Mouse (Mus musculus): ENCODE results near the gene Midn. TPM values are rescaled to one million over a fixed set of nuclear protein-coding genes. Genes with fewer than 3 reads are reported as not detected.

The Midn gene
- 10 to 100 TPM; 58.9 to 62.6 TPM for total RNA-seq (2021)

DNA sequence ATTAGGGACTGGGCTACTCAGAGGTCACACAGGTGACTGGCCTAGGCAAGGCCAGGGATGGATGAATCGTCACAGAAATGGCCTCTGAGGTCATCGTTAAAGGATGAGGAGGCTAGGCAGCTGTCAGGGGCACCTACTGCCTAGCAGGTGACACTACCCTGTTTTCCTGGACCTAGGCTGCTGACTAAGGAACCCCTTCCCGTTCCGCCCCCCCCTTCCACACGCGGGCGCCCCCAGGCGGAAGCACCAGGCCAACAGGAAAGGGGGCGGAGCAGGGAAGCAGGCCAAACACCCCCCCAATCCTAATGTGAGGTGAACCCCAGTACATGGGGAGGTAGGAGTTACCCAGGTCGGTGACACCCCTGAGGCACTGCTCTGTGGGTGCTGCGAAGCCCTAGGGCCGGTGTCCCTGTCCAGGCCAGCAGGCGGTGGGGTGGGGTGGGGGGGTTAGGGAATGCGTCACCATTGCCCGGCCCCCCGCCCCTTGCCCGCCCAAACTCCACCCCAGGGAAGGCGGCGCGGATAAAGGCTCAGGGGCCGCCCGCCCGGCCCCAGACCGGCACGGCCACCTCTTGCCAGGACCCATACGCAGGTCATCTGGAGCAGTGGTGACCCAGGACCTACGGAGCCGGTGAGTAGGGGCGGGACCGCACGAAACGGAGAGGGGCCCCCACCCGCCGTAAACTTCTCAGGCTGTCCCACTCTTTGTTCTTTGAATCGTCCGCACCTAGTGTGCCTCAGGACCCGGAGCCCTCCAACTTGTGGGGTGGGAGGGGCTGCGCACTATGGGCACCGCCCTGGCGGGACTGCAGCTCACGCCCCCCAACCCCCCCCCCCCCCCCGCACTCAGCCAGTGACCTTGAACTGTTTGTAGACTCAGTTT is at the start of gene Midn:
Gene Midn (plus strand): TSS at position 554 of the 883 bp plus-strand sequence.
- no peak for DNase-seq

- DNase-seq = no peak
Observed at GRCm38 (mm10) chr10:80098630-80099029, 49.4 kb upstream of the Midn start.

- DNase-seq = no peak
Observed at GRCm38 (mm10) chr10:80100982-80101381, 47.1 kb upstream of the Midn start.

DNA sequence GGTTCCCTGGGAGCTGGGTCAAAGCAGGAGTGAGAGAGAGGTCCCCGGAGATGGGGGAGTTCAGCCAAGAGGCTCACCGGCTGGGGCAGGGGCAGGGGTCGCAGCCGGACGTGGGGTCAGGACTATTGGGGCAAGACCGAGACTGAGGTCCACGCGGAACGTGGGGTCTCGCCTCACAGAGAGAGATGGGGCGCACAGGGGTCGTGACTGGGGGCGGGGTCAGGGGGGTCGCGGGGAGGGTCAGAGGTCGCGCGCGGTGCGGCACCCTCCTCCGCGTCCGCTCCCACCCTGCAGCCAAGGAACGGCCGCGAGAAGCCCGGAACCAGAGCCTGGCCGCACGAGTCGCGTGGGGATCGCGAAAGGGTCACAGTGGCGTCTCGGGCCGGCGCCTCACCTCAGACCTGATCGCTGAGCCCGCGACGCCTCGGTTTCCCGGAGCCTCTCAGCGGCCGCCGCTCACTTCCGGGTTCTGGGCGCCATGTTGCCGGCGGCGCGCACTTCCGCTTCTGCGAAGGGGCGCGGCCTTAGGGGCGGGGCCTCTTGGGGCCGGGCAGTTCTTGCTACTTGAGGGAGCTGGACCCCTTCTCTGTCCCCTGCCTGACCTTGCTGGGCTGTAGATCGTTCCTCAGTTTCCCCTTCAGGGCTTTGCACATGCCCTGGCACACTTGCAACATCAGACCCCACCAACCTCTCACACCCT is 45.7 kb upstream of the Midn start:
- peak; percentile 82 to 84 for DNase-seq

DNA sequence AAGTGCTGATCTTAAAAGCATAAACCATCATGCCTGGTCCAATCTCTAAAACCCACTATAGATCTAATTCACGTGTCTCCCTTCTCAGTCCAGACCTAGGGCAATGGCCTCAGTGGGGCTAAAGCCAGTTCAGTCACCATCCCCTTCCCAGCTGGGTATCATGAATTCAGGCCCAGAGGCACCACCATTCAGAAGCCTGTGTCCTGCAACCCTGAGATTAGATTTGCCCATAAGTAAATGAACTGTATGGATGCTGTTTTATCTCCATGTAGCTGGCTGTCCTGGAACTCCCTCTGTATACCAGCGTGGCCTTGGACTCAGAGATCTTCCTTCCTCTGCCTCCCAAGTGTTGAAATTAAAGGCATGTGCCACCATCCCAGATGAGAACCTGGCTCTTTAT is 45.0 kb upstream of the Midn start:
- DNase-seq = no peak

DNA sequence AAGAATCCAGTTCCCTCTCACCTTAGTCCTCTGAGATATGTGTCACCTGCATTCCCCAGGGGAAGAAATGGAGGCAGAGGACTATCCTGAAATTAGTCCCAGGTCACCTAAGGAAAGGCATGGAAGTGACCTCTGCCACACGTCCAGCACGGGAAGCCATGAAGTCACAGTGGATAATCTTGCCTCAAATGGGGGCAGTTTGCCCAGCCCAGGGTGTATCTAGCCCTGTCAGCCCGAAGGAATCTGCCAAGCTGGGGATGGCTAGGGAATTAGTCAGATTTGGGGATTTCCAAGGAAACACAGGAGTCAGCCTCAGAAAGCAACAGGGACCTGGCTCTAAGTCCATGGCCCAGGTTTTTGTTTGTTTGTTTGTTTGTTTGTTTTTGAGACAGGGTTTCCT is 43.9 kb upstream of the Midn start:
- DNase-seq = no peak

DNA sequence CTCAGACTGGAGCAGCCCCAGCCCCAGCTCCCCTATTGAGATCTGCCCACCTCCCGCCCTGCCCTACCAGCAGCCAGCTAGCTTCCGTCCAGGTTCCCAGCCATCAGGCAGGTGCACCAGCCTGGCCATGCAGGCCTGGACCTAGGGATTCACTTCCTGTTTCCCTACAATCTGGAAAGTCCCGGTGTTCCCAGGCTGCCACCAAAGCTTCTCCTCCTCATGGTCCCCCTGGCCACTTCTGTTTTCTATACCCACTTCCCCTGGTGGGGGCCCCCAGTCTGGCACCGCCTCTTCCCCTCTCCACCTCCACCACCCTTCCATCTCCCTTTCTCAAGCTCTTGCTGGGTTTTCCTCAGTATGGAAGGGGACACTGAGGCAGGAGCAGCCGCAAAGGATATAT is 42.6 kb upstream of the Midn start, which contains the start of gene Sbno2:
Gene Sbno2 (minus strand): TSS at position 112 of the 400 bp plus-strand sequence.
- no peak for DNase-seq

DNA sequence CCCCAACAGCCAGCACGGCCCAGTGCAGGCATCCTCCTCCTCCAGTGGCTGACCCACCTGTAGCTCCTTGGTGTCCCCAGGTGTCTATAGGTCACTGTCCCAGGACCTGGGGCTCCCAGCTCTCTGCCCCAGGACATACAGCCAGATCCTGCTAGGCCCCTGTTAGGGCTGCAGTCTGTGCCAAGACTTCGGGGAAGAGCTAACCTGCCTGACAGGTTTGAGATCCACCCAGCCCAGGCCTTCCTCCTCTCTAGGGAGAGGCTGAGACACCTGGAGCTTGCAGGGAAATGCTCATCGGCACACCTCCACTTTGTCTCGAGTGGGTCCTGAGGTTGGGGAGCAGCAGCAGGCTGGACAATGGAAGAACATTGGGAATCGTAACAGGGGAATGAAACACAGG is 42.1 kb upstream of the Midn start:
- DNase-seq = no peak

DNA sequence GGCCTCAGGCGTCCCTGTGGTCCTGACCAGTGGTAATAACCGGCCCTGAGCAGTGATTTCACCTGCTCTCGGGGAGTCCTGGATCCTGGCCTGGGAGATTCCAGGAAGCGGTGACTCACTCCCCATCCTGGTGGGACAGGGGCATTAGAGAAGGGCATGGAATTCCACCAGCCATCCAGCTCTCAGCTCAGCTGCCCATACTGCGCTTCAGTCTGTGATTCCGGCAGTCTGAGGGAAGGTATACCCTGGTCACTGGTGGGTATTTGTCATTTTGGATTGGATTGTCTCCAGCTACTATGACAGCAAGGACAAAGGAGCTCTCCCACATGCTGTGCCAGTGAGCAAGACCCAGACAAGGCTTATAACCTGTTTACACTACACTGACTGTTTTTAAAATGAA is 40.4 kb upstream of the Midn start:
- no peak for DNase-seq

DNA sequence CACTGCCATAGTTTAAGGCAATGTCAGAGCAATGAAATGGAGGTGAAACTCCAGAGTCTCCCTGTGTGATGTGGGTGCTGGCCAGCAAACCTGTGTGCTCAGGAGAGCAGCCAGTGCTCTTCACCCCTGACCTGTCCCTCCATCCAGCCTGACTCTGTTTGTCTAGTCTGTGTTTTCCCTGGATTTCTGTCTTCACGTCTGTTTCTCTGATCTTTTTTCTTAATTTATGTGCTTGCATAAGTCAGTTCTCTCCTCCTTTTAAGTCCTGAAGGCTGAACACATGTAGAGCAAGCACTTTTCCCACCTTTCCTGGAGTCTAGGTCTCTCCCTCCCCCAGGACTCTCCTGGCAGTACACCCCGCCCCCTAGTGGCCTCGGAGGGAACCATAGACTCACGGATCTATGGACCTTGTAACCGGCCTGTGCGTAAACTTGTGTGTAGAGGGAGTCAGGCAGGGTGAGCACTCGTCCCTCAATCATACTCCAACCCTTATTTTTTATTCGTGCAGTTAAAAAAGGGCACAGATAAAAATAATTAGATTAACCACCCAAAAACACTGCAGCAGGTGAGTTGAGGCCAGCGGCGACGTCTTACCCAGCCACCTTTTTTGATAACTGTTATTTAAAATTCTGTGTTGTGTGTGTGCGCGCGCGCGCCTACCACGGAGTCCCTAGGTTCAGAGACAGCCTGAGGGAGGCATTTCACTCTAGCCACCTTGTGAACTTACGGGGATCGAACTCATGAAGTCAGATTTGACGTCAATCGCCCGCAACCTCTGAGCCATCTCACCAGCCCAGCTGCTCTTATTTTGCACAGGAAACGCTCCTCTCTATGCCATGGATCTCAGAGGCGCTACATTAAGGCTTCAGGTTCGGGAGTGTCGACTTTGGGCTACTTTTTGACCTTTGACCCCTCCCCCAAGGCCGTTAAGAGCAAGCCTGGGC is 33.5 kb upstream of the Midn start:
- DNase-seq = peak; percentile 82 to 85

- peak; percentile 98 for DNase-seq
Observed at GRCm38 (mm10) chr10:80115290-80115943, 32.7 kb upstream of the Midn start, which contains the start of gene Stk11. Gene Stk11 (plus strand): TSS chr10:80115803.

GRCm38 (mm10) chr10:80115944-80116335 is 32.1 kb upstream of the Midn start:
- no peak for DNase-seq

GRCm38 (mm10) chr10:80116563-80116926 is 31.5 kb upstream of the Midn start:
- DNase-seq = no peak

GRCm38 (mm10) chr10:80116927-80117691 is 31.0 kb upstream of the Midn start:
- no peak for DNase-seq

DNA sequence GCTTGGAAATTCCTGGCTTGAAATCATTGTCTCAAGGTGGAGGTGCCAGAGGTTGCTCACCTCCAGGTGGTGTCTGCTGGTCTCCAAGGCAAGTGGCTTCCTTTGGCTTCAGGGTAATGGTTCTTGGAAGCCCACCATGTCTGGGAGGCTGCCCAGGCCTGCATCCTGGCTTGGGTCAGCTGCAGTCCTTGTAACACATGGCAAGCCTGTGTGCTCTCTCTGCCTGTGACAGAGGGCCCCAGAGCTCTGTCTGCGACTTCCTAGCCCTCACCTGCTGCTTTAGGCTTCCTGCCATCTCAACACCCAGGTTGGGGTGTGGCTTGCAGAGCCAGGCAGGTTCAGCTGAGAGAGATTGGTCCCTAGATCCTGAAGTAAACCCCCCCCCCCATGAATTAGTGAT is 30.3 kb upstream of the Midn start:
- DNase-seq = no peak

- DNase-seq = no peak
Observed at GRCm38 (mm10) chr10:80118552-80118951, 29.5 kb upstream of the Midn start.

GRCm38 (mm10) chr10:80120146-80120545 is 27.9 kb upstream of the Midn start:
- DNase-seq = no peak

GRCm38 (mm10) chr10:80121639-80122038 is 26.4 kb upstream of the Midn start:
- DNase-seq = no peak

DNA sequence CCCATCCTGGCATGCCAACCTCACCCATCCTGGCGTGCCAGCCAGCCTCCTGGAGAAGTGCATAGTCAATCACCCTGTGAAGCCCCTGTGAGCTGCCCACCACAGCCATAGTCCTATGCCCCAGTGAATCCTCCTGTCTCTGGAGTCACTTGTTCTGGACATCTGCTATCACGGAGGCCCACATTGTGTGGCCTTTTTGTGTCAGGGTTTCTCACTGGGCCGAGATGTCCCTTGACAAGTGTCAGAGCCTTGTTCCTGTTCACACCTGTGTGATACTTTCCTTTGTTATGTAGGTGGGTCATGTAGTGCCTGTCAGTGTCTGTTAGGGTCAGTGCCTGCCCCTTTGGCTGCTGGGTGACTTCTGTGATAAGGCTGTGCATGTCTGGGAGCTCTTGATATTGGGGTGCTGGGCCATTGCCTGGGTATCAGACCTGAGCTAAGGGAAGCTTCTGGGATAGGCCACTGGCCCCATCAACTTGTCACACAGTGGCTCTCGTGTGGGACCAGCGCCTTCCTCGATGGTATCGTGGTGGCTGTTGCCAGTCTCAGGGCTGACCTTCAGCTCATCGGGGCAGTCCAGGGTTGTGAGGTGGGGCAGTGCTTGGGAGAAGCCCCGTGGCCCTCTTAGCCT is 24.0 kb upstream of the Midn start:
- no peak for DNase-seq

- DNase-seq = no peak
Observed at GRCm38 (mm10) chr10:80127920-80128319, 20.2 kb upstream of the Midn start.

DNA sequence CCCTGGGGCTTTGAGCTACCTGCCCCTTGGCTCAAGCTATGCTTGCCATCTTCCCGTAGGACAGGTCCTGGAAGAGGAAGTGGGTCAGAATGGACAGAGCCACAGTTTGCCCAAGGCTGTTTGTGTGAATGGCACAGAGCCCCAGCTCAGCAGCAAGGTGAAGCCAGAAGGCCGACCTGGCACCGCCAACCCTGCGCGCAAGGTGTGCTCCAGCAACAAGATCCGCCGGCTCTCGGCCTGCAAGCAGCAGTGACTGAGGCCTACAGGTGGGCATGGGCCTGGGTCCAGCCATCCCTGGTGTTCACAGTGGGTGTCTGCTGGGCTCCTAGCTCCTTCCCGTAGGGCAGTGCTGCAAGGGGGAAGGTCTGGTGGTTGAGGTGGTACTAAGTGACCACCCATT is 18.2 kb upstream of the Midn start:
- no peak for DNase-seq

All from layer of hippocampus, postnatal 36 days (tissue).